Mouse (Mus musculus) gastrocnemius, adult 2 months (tissue): ENCODE results near the gene Fbxl2. TPM values are rescaled to one million over a fixed set of nuclear protein-coding genes. Genes with fewer than 3 reads are reported as not detected.

ENCODE experiments used
- DNase-seq: peaks from one replicate; pipeline ENCODE4 v3.0.0; 2022
- H3K27ac ChIP-seq: fragments of 200-600 bp; 2 replicates; pipeline ENCODE4 v1.8.1; 2022; ENCODE audit warnings: mild to moderate bottlenecking
- H3K4me3 ChIP-seq: fragments of 200-600 bp; 2 replicates; pipeline ENCODE4 v1.8.1; 2022; ENCODE audit warnings: mild to moderate bottlenecking, moderate library complexity
- CTCF ChIP-seq: fragments of 200-600 bp; IDR thresholded peaks from 2 replicates; pipeline ENCODE4 v1.8.1; 2022; ENCODE audit warnings: antibody characterized with exemption, mild to moderate bottlenecking, moderate library complexity
- intact Hi-C: fragments of 180-260 bp; cut with DNase I; formaldehyde crosslinking; loops from one replicate; pipeline ENCODE4 v1.15.1; 2025
- total RNA-seq, 2 experiments: library from RNA; stranded (reverse); gene quantifications; 2 replicates each; pipeline ENCODE4 v1.2.3; 2021

Fbxl2 gene
- total RNA-seq, 2 experiments from 2014 or later = 0.43 to 1.1 TPM

GRCm38 (mm10) chr9:114050106-114050505 is 4.1 kb upstream of the Fbxl2 start:
- no peak overlapping the region for H3K27ac ChIP-seq
- intact Hi-C loops = no loop called here
- DNase-seq = no peak
- no peak for TF ChIP-seq CTCF
- H3K4me3 ChIP-seq = no peak overlapping the region

DNA sequence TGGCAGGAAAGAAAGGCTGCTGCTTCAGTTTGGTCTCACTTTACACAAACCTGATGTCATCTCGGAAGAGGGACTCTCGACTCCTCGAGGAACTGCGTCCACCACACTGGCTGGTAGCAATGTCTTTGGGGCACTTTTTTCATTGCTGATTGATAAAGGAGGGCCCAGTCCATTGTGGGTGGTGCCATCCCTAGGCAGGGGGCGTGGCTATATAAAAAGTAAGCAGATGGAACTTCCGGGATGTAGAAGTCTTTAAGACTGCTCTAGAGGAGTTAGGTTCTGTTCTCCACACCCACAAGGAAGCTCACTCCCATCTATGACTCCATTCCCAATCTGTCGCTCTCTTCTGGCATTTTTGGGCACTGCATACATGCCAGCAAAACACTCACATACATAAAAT is 685 bp upstream of the Fbxl2 start:
- TF ChIP-seq CTCF = peak; percentile 5; the same call in 1 of the 2 replicates
- intact Hi-C loops = no loop called here
- Histone ChIP-seq H3K4me3 (no peak overlapping the region), H3K27ac (no peak overlapping the region)
- no peak for DNase-seq

DNA sequence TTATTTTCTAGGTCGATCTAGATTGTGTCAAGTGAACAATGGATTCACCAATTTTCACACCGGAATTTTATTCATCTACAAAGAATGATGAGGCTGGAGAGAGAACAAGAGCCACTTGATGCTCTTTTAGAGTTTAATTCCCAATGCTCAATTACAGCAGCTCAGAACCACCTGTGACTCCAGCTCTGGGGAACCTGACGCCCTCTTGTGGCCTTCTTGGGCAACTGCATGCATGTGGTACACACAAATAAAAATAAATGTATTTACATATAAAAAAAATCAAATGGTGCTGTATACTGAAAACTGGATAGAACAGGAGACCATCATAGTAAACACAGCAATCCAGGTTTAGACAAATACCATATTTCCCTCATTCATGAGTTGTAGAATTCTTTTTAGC is 1.5 kb downstream of the Fbxl2 start:
- DNase-seq = no peak
- TF ChIP-seq CTCF = peak; percentile 58
- no peak overlapping the region for H3K4me3 ChIP-seq
- intact Hi-C loops = no loop called here
- no peak overlapping the region for H3K27ac ChIP-seq

- DNase-seq = no peak
- TF ChIP-seq CTCF = no peak
- intact Hi-C loops = no loop called here
- H3K27ac ChIP-seq = no peak overlapping the region
- H3K4me3 ChIP-seq = no peak overlapping the region
Observed at GRCm38 (mm10) chr9:114042490-114042889, 3.5 kb downstream of the Fbxl2 start.

- Histone ChIP-seq H3K27ac (no peak overlapping the region), H3K4me3 (no peak overlapping the region)
- TF ChIP-seq CTCF = peak; percentile 25; the same call in 1 of the 2 replicates
- intact Hi-C loops = no loop called here
- DNase-seq = no peak
Observed at GRCm38 (mm10) chr9:114040945-114041344, 5.0 kb downstream of the Fbxl2 start.

- TF ChIP-seq CTCF = no peak
- intact Hi-C loops = no loop called here
- peak overlapping the region; percentile 74 for H3K4me3 ChIP-seq
- peak overlapping the region; percentile 51 for H3K27ac ChIP-seq
- DNase-seq = peak; percentile 71
Observed at GRCm38 (mm10) chr9:114026261-114026934, 19.6 kb downstream of the Fbxl2 start.

DNA sequence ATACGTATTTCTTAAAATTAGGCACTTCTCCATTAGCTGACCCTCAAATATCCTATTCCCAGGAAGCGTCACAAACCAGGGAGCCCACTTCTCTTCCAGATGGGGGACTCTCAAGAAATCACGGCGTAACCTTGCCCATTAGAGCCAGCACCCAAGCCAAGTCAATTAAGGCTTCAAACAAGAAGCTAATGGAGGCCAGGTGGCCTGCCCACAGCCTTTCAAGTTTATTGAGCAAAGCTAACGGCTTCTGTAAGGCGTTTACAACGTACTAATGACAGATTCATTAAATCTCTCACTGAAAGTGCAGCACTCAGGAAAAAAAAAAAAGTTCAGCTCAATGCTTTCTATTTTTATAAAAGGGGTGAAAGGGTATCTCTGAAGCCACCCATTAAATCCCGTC is 20.1 kb downstream of the Fbxl2 start:
- no peak for DNase-seq
- intact Hi-C loops = no loop called here
- peak overlapping the region; percentile 12 for H3K27ac ChIP-seq
- peak overlapping the region; percentile 74 for H3K4me3 ChIP-seq
- TF ChIP-seq CTCF = no peak

DNA sequence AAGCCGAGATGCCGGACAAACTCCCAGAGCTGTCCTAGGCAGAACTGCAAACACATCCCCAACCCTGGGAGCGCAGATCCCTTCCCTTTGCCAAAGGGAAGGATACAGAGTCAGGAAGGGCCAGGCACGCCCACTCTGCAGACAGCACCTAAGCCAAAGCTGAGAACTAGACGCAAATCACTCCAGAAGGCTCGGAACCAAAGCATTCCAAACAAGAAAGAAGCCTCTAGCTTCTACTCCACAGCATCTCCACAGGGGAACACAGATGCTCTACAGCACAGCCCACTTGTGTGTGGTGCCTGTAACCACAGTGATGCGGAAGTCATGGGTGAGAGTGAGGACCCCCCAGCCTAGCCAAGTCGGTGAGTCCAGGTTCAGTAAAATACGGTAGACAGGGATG is 20.8 kb downstream of the Fbxl2 start:
- H3K4me3 ChIP-seq = peak overlapping the region; percentile 74
- no peak for TF ChIP-seq CTCF
- intact Hi-C loops = no loop called here
- H3K27ac ChIP-seq = no peak overlapping the region
- peak; percentile 31 for DNase-seq

- Histone ChIP-seq H3K27ac (no peak overlapping the region), H3K4me3 (no peak overlapping the region)
- DNase-seq = no peak
- intact Hi-C loops = no loop called here
- no peak for TF ChIP-seq CTCF
Observed at GRCm38 (mm10) chr9:114022141-114022540, 23.9 kb downstream of the Fbxl2 start.

GRCm38 (mm10) chr9:114019012-114019762 is 26.8 kb downstream of the Fbxl2 start:
- Histone ChIP-seq H3K4me3 (no peak overlapping the region), H3K27ac (no peak overlapping the region)
- no peak for DNase-seq
- TF ChIP-seq CTCF = no peak
- intact Hi-C loops = no loop called here

GRCm38 (mm10) chr9:114016402-114016801 is 29.6 kb downstream of the Fbxl2 start:
- no peak for DNase-seq
- no peak overlapping the region for H3K27ac ChIP-seq
- no peak for TF ChIP-seq CTCF
- no peak overlapping the region for H3K4me3 ChIP-seq
- intact Hi-C loops = no loop called here

- no peak overlapping the region for H3K27ac ChIP-seq
- intact Hi-C loops = no loop called here
- no peak overlapping the region for H3K4me3 ChIP-seq
- peak; percentile 41 for TF ChIP-seq CTCF
- no peak for DNase-seq
Observed at GRCm38 (mm10) chr9:114015724-114016123, 30.3 kb downstream of the Fbxl2 start.

GRCm38 (mm10) chr9:114014034-114014433 is 32.0 kb downstream of the Fbxl2 start:
- Histone ChIP-seq H3K4me3 (no peak overlapping the region), H3K27ac (no peak overlapping the region)
- DNase-seq = no peak
- intact Hi-C loops = no loop called here
- no peak for TF ChIP-seq CTCF
